Mouse (Mus musculus) heart, postnatal 0 days (tissue): ENCODE results near the gene Arntl.

Source experiments
- CTCF ChIP-seq: IDR thresholded peaks from 2 replicates; pipeline ENCODE4 v1.5.1; 2016; ENCODE audit warnings: antibody characterized with exemption, control low read depth, low read depth
- EP300 ChIP-seq: IDR thresholded peaks from 2 replicates; pipeline ENCODE4 v1.6.1; 2016; ENCODE audit warnings: antibody characterized with exemption, low read depth

GRCm38 (mm10) chr7:113192714-113193365 is 14.4 kb upstream of the Arntl start:
- TF ChIP-seq EP300 (no peak), CTCF (no peak)
